31 mouse cellular contexts compared by ENCODE assay signal in genomic region chr17:78286021-78286420, GRCm38 (mm10).
"Had no signal": no experiment of that assay in that cellular context is flagged by ENCODE, and none has a peak within 500 bp of the region (broad histone marks: within the 10 kb centered on the region; RNA-seq: fewer than 3 reads in every experiment).

No protein-coding gene starts in this region.

- ATAC-seq: liver, embryonic 12.5 days; liver, postnatal 0 days; lung, postnatal 0 days; midbrain, embryonic 13.5 days; midbrain, embryonic 15.5 days; midbrain, embryonic 16.5 days had no signal

- H3K9me3 ChIP-seq: limb, embryonic 10.5 days; limb, embryonic 12.5 days; limb, embryonic 13.5 days; limb, embryonic 15.5 days; liver, embryonic 12.5 days; liver, embryonic 13.5 days; liver, embryonic 15.5 days; lung, embryonic 15.5 days; midbrain, embryonic 10.5 days; midbrain, embryonic 12.5 days; midbrain, embryonic 13.5 days; midbrain, embryonic 15.5 days; neural tube, embryonic 12.5 days had no signal

- H3K9ac ChIP-seq: limb, embryonic 12.5 days; limb, embryonic 13.5 days; limb, embryonic 15.5 days; liver, embryonic 12.5 days; liver, embryonic 13.5 days; liver, embryonic 14.5 days; liver, embryonic 15.5 days; liver, postnatal 0 days; lung, embryonic 15.5 days; midbrain, embryonic 12.5 days; midbrain, embryonic 13.5 days; midbrain, embryonic 15.5 days; neural tube, embryonic 12.5 days had no signal

- H3K27ac ChIP-seq: left cerebral cortex, adult 2 months; limb, embryonic 10.5 days; limb, embryonic 12.5 days; limb, embryonic 13.5 days; limb, embryonic 15.5 days; liver, embryonic 12.5 days; liver, embryonic 13.5 days; liver, embryonic 14.5 days; liver, embryonic 15.5 days; lung, embryonic 15.5 days; macrophage; midbrain, embryonic 10.5 days; midbrain, embryonic 12.5 days; midbrain, embryonic 13.5 days; midbrain, embryonic 15.5 days; neural tube, embryonic 12.5 days had no signal

- H3K4me3 ChIP-seq: left cerebral cortex, adult 2 months; limb, embryonic 10.5 days; limb, embryonic 12.5 days; limb, embryonic 13.5 days; limb, embryonic 15.5 days; liver, embryonic 12.5 days; liver, embryonic 13.5 days; liver, embryonic 15.5 days; lung, embryonic 15.5 days; megakaryocyte, embryonic 14.5 days; midbrain, embryonic 10.5 days; midbrain, embryonic 12.5 days; midbrain, embryonic 13.5 days; midbrain, embryonic 15.5 days; myocyte; neural tube, embryonic 12.5 days had no signal

- H3K27me3 ChIP-seq: limb, embryonic 12.5 days; limb, embryonic 13.5 days; limb, embryonic 15.5 days; liver, embryonic 12.5 days; liver, embryonic 13.5 days; liver, embryonic 15.5 days; megakaryocyte, embryonic 14.5 days; midbrain, embryonic 12.5 days; midbrain, embryonic 13.5 days; midbrain, embryonic 15.5 days; neural tube, embryonic 12.5 days had no signal

- DNase-seq: left cerebral cortex, postnatal 4 days; liver; liver, embryonic 13.5 days; liver, postnatal 0 days; lung, adult 18-20 months; lung, postnatal 10 days; lung, postnatal 14 days; lung, postnatal 36 days; lung, postnatal 4 days; midbrain, embryonic 14.5 days had no signal

- H3K4me1 ChIP-seq: midbrain, embryonic 12.5 days; neural tube, embryonic 12.5 days had no signal

- H3K4me2 ChIP-seq: limb, embryonic 12.5 days; limb, embryonic 13.5 days; limb, embryonic 15.5 days; liver, embryonic 11.5 days; liver, embryonic 12.5 days; liver, embryonic 13.5 days; liver, embryonic 15.5 days; lung, embryonic 15.5 days; midbrain, embryonic 11.5 days; midbrain, embryonic 12.5 days; midbrain, embryonic 13.5 days; midbrain, embryonic 15.5 days; neural tube, embryonic 12.5 days had no signal

- H3K36me3 ChIP-seq: limb, embryonic 10.5 days; limb, embryonic 15.5 days; liver, embryonic 12.5 days; liver, embryonic 13.5 days; liver, embryonic 15.5 days; lung, embryonic 15.5 days; midbrain, embryonic 12.5 days; midbrain, embryonic 13.5 days; midbrain, embryonic 15.5 days; neural tube, embryonic 12.5 days had no signal
